Mouse (Mus musculus): ENCODE results near the gene Pask. TPM values are rescaled to one million over a fixed set of nuclear protein-coding genes. Genes with fewer than 3 reads are reported as not detected.

Pask gene
- polyA plus RNA-seq (2014; fragmentation: Illumina TruSeq; extraction: RNeasy Lipid Tissue Mini Kit (QIAGEN cat#74804); ENCODE audit: low replicate concordance) = 2.2 TPM

DNA sequence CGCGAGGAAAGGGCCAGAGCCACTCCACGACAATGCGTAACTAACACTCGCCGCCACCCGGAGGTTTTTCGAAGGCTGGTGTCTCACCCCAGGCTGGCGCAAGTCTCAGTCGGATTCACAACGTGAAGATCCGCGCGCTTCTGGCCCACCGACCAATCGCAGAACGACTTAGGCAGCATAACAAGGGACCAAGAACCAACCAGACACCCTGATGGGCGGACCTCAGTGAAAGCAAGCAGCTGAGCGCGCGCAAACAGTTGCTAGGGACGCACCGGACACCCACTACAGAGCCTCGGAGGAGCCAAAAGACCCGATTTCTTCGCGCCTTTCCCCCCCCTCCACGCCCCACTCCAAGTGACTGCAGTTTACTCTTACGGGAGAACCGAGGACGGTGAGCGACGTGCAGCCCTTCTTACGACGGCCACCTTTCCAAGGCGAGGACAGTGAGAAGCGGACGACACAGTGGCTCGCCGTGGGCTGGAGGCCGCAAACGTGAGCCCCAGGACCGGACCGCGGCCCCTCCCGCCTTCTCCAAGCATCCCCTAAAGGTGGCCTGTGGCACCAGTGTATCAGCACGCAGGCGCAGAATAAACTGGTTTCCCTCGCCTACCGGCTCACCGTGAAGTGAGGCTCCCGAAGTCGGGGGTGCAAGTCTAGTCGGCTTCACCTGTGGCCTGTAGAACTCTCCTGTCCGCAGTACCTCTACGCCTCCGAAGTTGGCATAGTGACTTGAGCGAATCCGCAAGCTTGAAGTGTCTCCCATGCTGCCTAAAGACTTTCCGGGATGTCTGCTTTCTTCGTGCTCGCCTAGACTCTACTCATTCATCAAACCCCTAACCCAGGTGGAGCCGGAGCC, at the start of gene Pask, which contains the start of gene Ppp1r7:
Pask (minus strand) TSS at position 835 of the 856 bp plus-strand sequence.
Ppp1r7 (plus strand) TSS at position 207 of the 856 bp plus-strand sequence.

DNA sequence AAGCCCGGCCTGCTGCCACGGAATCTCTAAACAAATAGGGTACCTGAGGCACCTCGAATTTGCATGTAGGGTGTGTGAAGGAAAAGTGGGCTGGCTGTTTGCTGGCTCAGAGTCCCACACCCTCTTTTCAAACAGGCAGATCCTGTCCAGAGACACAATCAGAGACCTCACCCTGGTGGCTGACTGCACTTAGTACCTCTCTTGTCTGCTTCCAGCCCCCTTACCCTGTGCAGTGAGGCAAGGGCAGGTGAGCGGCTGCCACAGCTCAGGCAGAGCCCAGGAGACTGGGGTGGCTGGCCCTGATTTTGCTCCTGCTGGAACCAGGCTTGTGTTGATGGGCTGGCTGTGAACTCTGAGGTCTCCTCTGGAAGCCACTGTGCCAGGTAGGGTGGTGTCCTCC, 30.4 kb upstream of the Pask start, which contains the start of gene Ano7:
Ano7 (plus strand) TSS at position 266 of the 400 bp plus-strand sequence.

DNA sequence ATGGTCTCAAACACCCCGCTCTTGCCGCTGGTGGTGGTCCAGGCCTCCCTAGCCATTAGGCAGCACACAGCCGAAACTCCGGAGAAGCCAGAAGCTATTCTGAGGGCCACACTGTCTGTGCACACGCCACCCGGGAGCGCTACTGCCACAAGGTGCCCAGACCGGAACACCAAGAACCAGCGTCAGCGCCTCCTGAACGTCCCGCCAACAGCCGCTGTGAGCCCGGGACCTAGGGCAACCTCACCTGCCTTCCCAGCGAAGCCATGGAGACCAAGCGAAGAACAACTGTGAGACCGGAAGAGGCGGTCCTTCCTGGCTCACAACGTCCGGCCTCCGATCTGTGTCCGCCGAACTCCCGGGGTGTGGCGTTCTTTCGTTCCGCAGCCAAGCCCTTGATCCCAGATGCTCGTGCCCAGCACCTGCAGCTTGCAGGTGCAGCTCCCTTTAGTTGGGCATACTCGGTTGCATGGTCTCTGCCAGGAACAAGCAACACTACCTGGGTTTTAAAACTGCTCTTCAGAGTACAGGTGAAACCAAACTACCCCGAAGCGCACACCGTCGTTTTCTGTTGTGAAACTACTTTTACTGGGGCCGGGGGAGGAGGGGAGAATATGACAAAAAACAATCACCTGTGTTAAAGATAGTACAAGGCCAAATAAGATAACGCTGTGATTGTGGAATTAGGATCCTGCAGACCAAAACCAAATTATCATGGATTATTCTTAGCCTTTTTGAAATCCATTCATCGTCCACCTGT, 37.5 kb downstream of the Pask start, which contains the start of gene Mterf4:
Mterf4 (minus strand) TSS at position 335 of the 757 bp plus-strand sequence.

Other genes starting within 250 kb of the Pask start
- gene Kif1a, start 241.5 kb downstream of the Pask start, polyA plus RNA-seq (2014; fragmentation: Illumina TruSeq; extraction: RNeasy Lipid Tissue Mini Kit (QIAGEN cat#74804); ENCODE audit: low replicate concordance) = not detected
- not detected for gene Agxt, start 208.2 kb downstream of the Pask start, polyA plus RNA-seq (2014; fragmentation: Illumina TruSeq; extraction: RNeasy Lipid Tissue Mini Kit (QIAGEN cat#74804); ENCODE audit: low replicate concordance)
- 2.0 TPM for gene 2310007B03Rik, start 182.5 kb downstream of the Pask start, polyA plus RNA-seq (2014; fragmentation: Illumina TruSeq; extraction: RNeasy Lipid Tissue Mini Kit (QIAGEN cat#74804); ENCODE audit: low replicate concordance)
- not detected for gene Crocc2, start 174.8 kb downstream of the Pask start, polyA plus RNA-seq (2014; fragmentation: Illumina TruSeq; extraction: RNeasy Lipid Tissue Mini Kit (QIAGEN cat#74804); ENCODE audit: low replicate concordance)
- 1.4 TPM for gene Sned1, start 107.6 kb downstream of the Pask start, polyA plus RNA-seq (2014; fragmentation: Illumina TruSeq; extraction: RNeasy Lipid Tissue Mini Kit (QIAGEN cat#74804); ENCODE audit: low replicate concordance)
- gene Mterf4, start 37.6 kb downstream of the Pask start, polyA plus RNA-seq (2014; fragmentation: Illumina TruSeq; extraction: RNeasy Lipid Tissue Mini Kit (QIAGEN cat#74804); ENCODE audit: low replicate concordance) = 11.3 TPM
- gene Ppp1r7, start 628 bp downstream of the Pask start, polyA plus RNA-seq (2014; fragmentation: Illumina TruSeq; extraction: RNeasy Lipid Tissue Mini Kit (QIAGEN cat#74804); ENCODE audit: low replicate concordance) = 78.4 TPM
- gene Ano7, start 30.4 kb upstream of the Pask start, polyA plus RNA-seq (2014; fragmentation: Illumina TruSeq; extraction: RNeasy Lipid Tissue Mini Kit (QIAGEN cat#74804); ENCODE audit: low replicate concordance) = 22.8 TPM
- 141 TPM for gene Hdlbp, start 135.3 kb upstream of the Pask start, polyA plus RNA-seq (2014; fragmentation: Illumina TruSeq; extraction: RNeasy Lipid Tissue Mini Kit (QIAGEN cat#74804); ENCODE audit: low replicate concordance)
- 13.4 TPM for gene Farp2, start 168.6 kb upstream of the Pask start, polyA plus RNA-seq (2014; fragmentation: Illumina TruSeq; extraction: RNeasy Lipid Tissue Mini Kit (QIAGEN cat#74804); ENCODE audit: low replicate concordance)